Mouse (Mus musculus) limb, embryonic 12.5 days (tissue): ENCODE measurements around the gene Il1a. TPM values are rescaled to one million over a fixed set of nuclear protein-coding genes. Genes with fewer than 3 reads are reported as not detected.

ENCODE experiments used
- ATAC-seq: fragments of 200-750 bp; cut with Nextera tagmentation; 2 replicates; pipeline ENCODE4 v1.8.0; 2017; ENCODE audit warnings: low read depth, moderate TSS enrichment; ENCODE audit not compliant: insufficient number of reproducible peaks, insufficient read depth, low FRiP score, low TSS enrichment
- H3K27ac ChIP-seq: fragments of 300-500 bp; sonication (generic); 2 replicates; pipeline ENCODE4 v1.5.1; 2016; ENCODE audit warnings: mild to moderate bottlenecking, moderate library complexity
- H3K27me3 ChIP-seq: fragments of 300-500 bp; sonication (generic); 2 replicates; pipeline ENCODE4 v1.6.1; 2016; ENCODE audit warnings: mild to moderate bottlenecking, moderate library complexity
- H3K36me3 ChIP-seq: fragments of 300-500 bp; sonication (generic); 2 replicates; pipeline ENCODE4 v1.6.1; 2016; ENCODE audit warnings: mild to moderate bottlenecking, moderate library complexity
- H3K4me1 ChIP-seq: fragments of 300-500 bp; sonication (generic); replicated peaks from 2 replicates; pipeline ENCODE4 v1.6.1; 2016
- H3K4me2 ChIP-seq: fragments of 300-500 bp; sonication (generic); 2 replicates; pipeline ENCODE4 v1.6.1; 2016; ENCODE audit warnings: mild to moderate bottlenecking, moderate library complexity
- H3K4me3 ChIP-seq: fragments of 300-500 bp; sonication (generic); replicated peaks from 2 replicates; pipeline ENCODE4 v1.5.1; 2016; ENCODE audit warnings: mild to moderate bottlenecking
- H3K9ac ChIP-seq: fragments of 300-500 bp; sonication (generic); replicated peaks from 2 replicates; pipeline ENCODE4 v1.6.1; 2016; ENCODE audit warnings: mild to moderate bottlenecking, moderate library complexity
- H3K9me3 ChIP-seq: fragments of 300-500 bp; sonication (generic); 2 replicates; pipeline ENCODE4 v1.6.1; 2016; ENCODE audit warnings: mild to moderate bottlenecking, moderate library complexity
- WGBS: fragments of 180-500 bp; shearing (Covaris S2); methylation state at CpG from one replicate; pipeline ENCODE4 v1.1.7; 2016; 5-methylcytosine and 5-hydroxymethylcytosine counted together
- polyA plus RNA-seq: library from polyadenylated mRNA; unstranded; fragments of >200 nt; fragmentation: Nextera tagmentation; extraction: Ambion mirVana; gene quantifications from 2 replicates; pipeline ENCODE4 v1.2.1, GENCODE M21; 2016

The Il1a gene
- 0.12 TPM in 1 of 2 replicates, not detected in the other for polyA plus RNA-seq

- ATAC-seq: no peak
- Histone ChIP-seq H3K9me3 (no peaks in the 10 kb centered on the region), H3K27ac (no peak within 1 kb of the TSS), H3K4me2 (no peak within 1 kb of the TSS), H3K27me3 (no peaks in the 10 kb centered on the region), H3K36me3 (no peaks in the 10 kb centered on the region), H3K9ac (no peak within 1 kb of the TSS), H3K4me1 (no peaks in the 10 kb centered on the region), H3K4me3 (no peak within 1 kb of the TSS)
- WGBS: 84% methylated on average over 7 of the region's 7 CpGs
Measured at GRCm38 (mm10) chr2:129309836-129310235, at the start of gene Il1a. TSS of gene Il1a (minus strand) at chr2:129309972.

GRCm38 (mm10) chr2:129338138-129338621 is 28.4 kb upstream of the Il1a start:
- Histone ChIP-seq H3K4me2 (no peak overlapping the region), H3K27ac (no peak overlapping the region), H3K36me3 (no peaks in the 10 kb centered on the region), H3K9ac (no peak overlapping the region), H3K4me3 (no peak overlapping the region), H3K27me3 (no peaks in the 10 kb centered on the region), H3K4me1 (no peaks in the 10 kb centered on the region), H3K9me3 (peaks cover 6% of the 10 kb centered on the region)
- WGBS: 83% methylated on average over 6 of the region's 6 CpGs
- ATAC-seq: no peak

DNA sequence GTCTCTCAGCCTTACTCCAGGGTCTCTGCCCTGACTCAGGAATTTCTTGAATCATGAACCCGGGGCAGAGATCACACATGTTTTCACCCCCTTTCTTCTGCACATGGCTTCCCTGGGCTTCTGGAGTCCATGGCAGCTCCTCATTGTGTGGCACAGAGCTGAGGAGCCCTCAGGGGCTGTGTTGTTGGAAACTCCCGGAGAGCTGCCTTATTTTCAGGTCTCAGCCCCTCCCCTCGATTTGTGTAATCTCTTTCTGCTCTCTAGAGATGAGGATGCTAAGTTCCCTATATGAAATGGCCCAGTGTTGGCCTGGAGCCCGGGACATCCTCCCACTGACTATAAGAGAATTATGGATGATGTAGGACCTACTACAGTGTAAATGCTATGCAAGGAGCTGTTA is 23.7 kb upstream of the Il1a start:
- Histone ChIP-seq H3K27me3 (no peaks in the 10 kb centered on the region), H3K27ac (no peak overlapping the region), H3K4me3 (no peak overlapping the region), H3K4me1 (peaks cover 10% of the 10 kb centered on the region), H3K4me2 (no peak overlapping the region), H3K9ac (no peak overlapping the region), H3K9me3 (no peaks in the 10 kb centered on the region), H3K36me3 (no peaks in the 10 kb centered on the region)
- 64% methylated on average over 4 of the region's 4 CpGs for WGBS
- no peak for ATAC-seq

- WGBS: 89% methylated on average over 13 of the region's 13 CpGs
- H3K9ac ChIP-seq: no peak overlapping the region
- no peak overlapping the region for H3K4me2 ChIP-seq
- no peaks in the 10 kb centered on the region for H3K36me3 ChIP-seq
- H3K9me3 ChIP-seq: 0 out of 2 replicates have a peak, but pooled peaks cover 2% of the 10 kb centered on the region
- H3K27me3 ChIP-seq: no peaks in the 10 kb centered on the region
- no peak for ATAC-seq
- H3K4me1 ChIP-seq: peaks cover 10% of the 10 kb centered on the region
- no peak overlapping the region for H3K4me3 ChIP-seq
- H3K27ac ChIP-seq: no peak overlapping the region
Measured at GRCm38 (mm10) chr2:129330540-129330939, 20.8 kb upstream of the Il1a start.

DNA sequence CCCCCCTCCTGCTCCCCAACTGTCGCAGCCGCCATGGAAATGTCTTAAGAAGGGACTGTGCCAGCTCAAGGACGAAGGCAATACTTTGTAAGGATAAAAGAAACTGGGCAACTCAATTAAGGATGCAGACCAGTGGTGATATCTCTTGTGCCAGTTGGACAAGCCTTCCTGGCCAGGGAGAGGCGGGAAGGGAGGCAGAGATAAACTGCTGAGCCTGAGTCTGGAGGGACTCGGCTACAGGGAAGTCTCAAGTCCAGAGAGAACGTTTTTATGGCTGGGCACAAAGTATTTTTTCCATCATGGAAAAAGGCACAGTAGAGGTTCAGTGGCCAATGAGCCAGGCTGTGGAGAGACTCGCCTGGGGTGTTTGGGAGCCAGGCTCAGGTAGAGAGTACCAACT is 20.3 kb upstream of the Il1a start:
- no peak for ATAC-seq
- H3K4me2 ChIP-seq: no peak overlapping the region
- no peaks in the 10 kb centered on the region for H3K27me3 ChIP-seq
- WGBS: 56% methylated on average over 7 of the region's 7 CpGs
- H3K27ac ChIP-seq: 0 out of 2 replicates have a peak overlapping the region, but pooled peaks have one; percentile 12
- H3K9me3 ChIP-seq: 0 out of 2 replicates have a peak, but pooled peaks cover 5% of the 10 kb centered on the region
- no peaks in the 10 kb centered on the region for H3K36me3 ChIP-seq
- no peak overlapping the region for H3K9ac ChIP-seq
- no peak overlapping the region for H3K4me3 ChIP-seq
- peaks cover 10% of the 10 kb centered on the region for H3K4me1 ChIP-seq

DNA sequence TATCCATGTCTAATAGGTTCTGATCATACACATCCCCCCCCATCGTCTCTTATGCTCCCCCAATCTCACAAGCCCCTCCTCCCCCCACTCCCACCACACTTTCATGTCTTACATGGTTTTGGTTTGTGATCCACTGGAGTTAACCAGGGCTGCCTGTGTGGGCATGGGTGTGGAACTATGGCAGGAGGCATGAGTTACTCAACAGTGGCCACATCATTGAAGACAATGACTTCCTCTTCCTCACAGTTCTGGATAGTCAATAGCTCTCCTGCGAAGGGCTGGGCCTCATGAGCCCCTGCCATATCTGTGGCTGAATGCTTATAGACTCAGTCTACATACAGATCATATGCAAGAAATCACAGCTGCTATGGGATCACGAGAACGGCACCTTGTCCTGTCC is 18.5 kb upstream of the Il1a start:
- H3K27ac ChIP-seq: no peak overlapping the region
- peaks cover 10% of the 10 kb centered on the region for H3K4me1 ChIP-seq
- H3K9ac ChIP-seq: no peak overlapping the region
- 85% methylated on average over 4 of the region's 4 CpGs for WGBS
- H3K4me3 ChIP-seq: no peak overlapping the region
- H3K36me3 ChIP-seq: no peaks in the 10 kb centered on the region
- no peaks in the 10 kb centered on the region for H3K27me3 ChIP-seq
- H3K4me2 ChIP-seq: no peak overlapping the region
- H3K9me3 ChIP-seq: 0 out of 2 replicates have a peak, but pooled peaks cover 5% of the 10 kb centered on the region
- ATAC-seq: no peak

GRCm38 (mm10) chr2:129324216-129324615 is 14.4 kb upstream of the Il1a start:
- H3K9ac ChIP-seq: no peak overlapping the region
- no peak overlapping the region for H3K4me2 ChIP-seq
- H3K36me3 ChIP-seq: no peaks in the 10 kb centered on the region
- H3K4me3 ChIP-seq: no peak overlapping the region
- no peak for ATAC-seq
- H3K27ac ChIP-seq: no peak overlapping the region
- H3K9me3 ChIP-seq: 0 out of 2 replicates have a peak, but pooled peaks cover 5% of the 10 kb centered on the region
- H3K27me3 ChIP-seq: no peaks in the 10 kb centered on the region
- no peaks in the 10 kb centered on the region for H3K4me1 ChIP-seq
- WGBS: 66% methylated on average over 3 of the region's 3 CpGs

DNA sequence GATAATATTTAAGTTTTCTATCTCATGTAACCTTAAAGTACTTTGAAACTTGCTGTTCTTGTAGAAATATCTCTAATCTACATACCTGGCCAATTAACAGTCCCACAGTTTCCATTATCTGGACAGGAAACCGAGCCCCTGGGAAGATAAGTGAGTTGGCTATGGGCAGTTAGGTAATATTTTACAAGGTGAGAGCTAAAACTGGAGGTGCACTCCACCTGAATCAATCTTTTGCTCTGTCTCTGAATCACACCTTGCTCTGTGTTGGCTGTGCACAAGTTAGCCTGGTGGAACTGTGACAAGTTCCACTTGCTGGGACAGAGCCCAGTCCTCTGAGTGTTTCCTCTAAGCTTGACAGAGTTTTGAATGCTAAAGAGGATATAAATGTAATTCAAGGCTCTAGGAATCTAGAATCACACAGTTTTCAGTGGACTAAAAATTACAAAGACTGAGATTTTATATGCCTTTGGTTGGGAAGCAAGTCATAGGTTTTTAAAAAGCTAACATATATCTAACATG is 12.4 kb upstream of the Il1a start:
- Histone ChIP-seq H3K4me1 (no peaks in the 10 kb centered on the region), H3K36me3 (no peaks in the 10 kb centered on the region), H3K4me2 (no peak overlapping the region), H3K4me3 (no peak overlapping the region), H3K27me3 (no peaks in the 10 kb centered on the region), H3K27ac (no peak overlapping the region), H3K9me3 (0 out of 2 replicates have a peak, but pooled peaks cover 5% of the 10 kb centered on the region), H3K9ac (no peak overlapping the region)
- 70% methylated on average over 1 of the region's 1 CpGs for WGBS
- no peak for ATAC-seq

DNA sequence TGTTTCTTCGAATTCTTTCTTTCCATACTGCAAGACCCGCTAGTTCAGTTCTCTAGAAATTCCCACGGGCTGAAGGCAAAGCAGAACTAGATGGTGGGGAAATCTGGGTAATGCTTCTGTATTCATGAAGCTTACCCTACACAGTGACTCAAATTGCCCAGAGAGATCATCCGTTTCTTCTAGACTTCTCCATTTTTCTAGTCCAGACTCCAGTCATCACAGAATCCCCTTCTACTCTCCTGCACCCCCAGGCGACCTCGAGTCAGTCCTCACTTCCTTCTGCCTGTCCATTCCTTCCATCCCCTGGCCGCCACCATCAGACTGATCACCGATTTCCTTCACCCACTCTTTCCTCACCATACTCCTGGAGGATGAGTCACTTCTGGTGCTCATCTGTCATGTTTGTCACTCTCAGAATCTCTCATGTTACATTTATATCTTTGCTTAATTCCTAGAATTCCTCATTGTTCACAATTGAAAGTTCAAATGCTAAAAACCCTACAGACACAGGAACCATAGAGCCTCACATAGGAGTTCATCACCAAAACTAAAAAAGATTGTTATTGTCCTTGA is 10.3 kb upstream of the Il1a start:
- H3K27ac ChIP-seq: no peak overlapping the region
- H3K36me3 ChIP-seq: no peaks in the 10 kb centered on the region
- H3K9ac ChIP-seq: no peak overlapping the region
- no peaks in the 10 kb centered on the region for H3K9me3 ChIP-seq
- 81% methylated on average over 8 of the region's 8 CpGs for WGBS
- ATAC-seq: no peak
- no peak overlapping the region for H3K4me3 ChIP-seq
- H3K4me2 ChIP-seq: no peak overlapping the region
- H3K27me3 ChIP-seq: no peaks in the 10 kb centered on the region
- H3K4me1 ChIP-seq: no peaks in the 10 kb centered on the region

- no peaks in the 10 kb centered on the region for H3K27me3 ChIP-seq
- H3K36me3 ChIP-seq: no peaks in the 10 kb centered on the region
- no peak overlapping the region for H3K9ac ChIP-seq
- no peak overlapping the region for H3K4me3 ChIP-seq
- WGBS: 75% methylated on average over 4 of the region's 4 CpGs
- no peaks in the 10 kb centered on the region for H3K4me1 ChIP-seq
- H3K27ac ChIP-seq: no peak overlapping the region
- ATAC-seq: no peak
- H3K9me3 ChIP-seq: no peaks in the 10 kb centered on the region
- no peak overlapping the region for H3K4me2 ChIP-seq
Measured at GRCm38 (mm10) chr2:129315831-129316230, 6.1 kb upstream of the Il1a start.

GRCm38 (mm10) chr2:129314880-129315279 is 5.1 kb upstream of the Il1a start:
- H3K4me3 ChIP-seq: no peak overlapping the region
- H3K9me3 ChIP-seq: no peaks in the 10 kb centered on the region
- H3K4me2 ChIP-seq: no peak overlapping the region
- H3K36me3 ChIP-seq: no peaks in the 10 kb centered on the region
- WGBS: 87% methylated on average over 6 of the region's 6 CpGs
- H3K4me1 ChIP-seq: no peaks in the 10 kb centered on the region
- no peak overlapping the region for H3K27ac ChIP-seq
- ATAC-seq: no peak
- H3K9ac ChIP-seq: no peak overlapping the region
- H3K27me3 ChIP-seq: no peaks in the 10 kb centered on the region

DNA sequence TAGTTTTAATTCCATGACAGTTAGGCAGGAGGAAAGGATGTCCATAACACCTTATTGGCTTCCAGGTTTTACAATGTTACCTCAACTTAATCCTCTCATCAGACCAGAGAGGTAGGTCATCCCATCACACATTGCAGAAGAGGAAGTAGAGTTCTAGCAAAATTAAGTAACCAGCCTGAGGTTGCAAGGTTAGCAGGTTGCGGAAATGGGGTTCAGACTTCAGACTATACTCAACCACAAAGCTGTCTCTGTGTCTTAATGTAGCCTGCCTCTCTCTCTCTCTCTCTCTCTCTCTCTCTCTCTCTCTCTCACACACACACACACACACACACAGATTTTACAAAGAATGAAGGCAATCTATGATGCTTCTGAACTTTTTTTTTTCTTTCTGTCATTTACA is 4.2 kb upstream of the Il1a start:
- 75% methylated on average over 1 of the region's 1 CpGs for WGBS
- ATAC-seq: no peak

More for the DNA sequence above, 4.2 kb upstream of the Il1a start:
- Histone ChIP-seq H3K9ac (no peak overlapping the region), H3K9me3 (no peaks in the 10 kb centered on the region), H3K36me3 (no peaks in the 10 kb centered on the region), H3K4me3 (no peak overlapping the region), H3K4me1 (no peaks in the 10 kb centered on the region), H3K27ac (no peak overlapping the region), H3K4me2 (no peak overlapping the region), H3K27me3 (no peaks in the 10 kb centered on the region)
